Mouse (Mus musculus): Measurements from ENCODE around the gene Prop1.

DNA sequence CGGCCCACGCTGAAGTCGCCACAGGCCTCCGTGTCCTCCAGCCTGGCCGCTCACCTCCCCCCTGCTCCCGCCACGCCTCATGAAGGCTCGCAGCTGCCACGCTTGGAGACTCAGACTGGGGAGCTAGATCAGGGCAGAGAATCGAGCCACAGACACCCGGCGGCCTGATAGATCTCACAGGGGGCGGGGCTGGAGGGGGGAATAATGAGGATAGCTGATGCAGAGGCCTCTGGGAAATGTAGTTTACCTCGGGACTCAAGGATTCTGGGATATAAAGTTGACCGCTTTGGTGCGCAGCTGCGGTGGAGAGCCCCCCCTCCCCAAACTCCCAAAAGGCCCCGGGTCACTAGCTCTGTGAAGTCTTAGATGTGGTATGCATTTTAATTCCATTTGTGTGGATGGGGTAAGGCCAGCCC is 22.1 kb downstream of the Prop1 start, which contains the start of gene Zfp354b:
- TF ChIP-seq POLR2A (IDR thresholded peaks at IDR 0.05; ENCODE audit: low read depth, low read length) (no peak), KAT2A (IDR thresholded peaks at IDR 0.05; ENCODE audit: insufficient replicate concordance, low read length) (no peak), CTCF (conservative IDR thresholded peaks at IDR 0.05 in 1 of 2, IDR thresholded peaks at IDR 0.05 in 1 of 2; ENCODE audit: low read depth in 2 of 2, low read length in 2 of 2) (no peak), USF1 (IDR thresholded peaks at IDR 0.05; ENCODE audit: low read depth, low read length) (no peak), POLR2AphosphoS2 (IDR thresholded peaks at IDR 0.05; ENCODE audit: low read depth, low read length) (no peak), ETS1 (conservative IDR thresholded peaks at IDR 0.05; ENCODE audit: low read depth, low read length) (no peak), ZC3H11A (IDR thresholded peaks at IDR 0.05; ENCODE audit: low read depth, low read length) (no peak), NELFE (IDR thresholded peaks at IDR 0.05; ENCODE audit: low read depth, low read length) (no peak), MYC (IDR thresholded peaks at IDR 0.05; ENCODE audit: low read depth, low read length) (no peak), RAD21 (IDR thresholded peaks at IDR 0.05; ENCODE audit: low read depth, low read length) (no peak)

Measured in CH12.LX (cell line).